Mouse (Mus musculus) hindbrain, embryonic 15.5 days (tissue): ENCODE data around the gene Krtap28-10. TPM values are rescaled to one million over a fixed set of nuclear protein-coding genes. Genes with fewer than 3 reads are reported as not detected.

Source experiments
- ATAC-seq: fragments of 200-750 bp; cut with Nextera tagmentation; 2 replicates; pipeline ENCODE4 v1.8.0; 2017; ENCODE audit warnings: low read depth, moderate number of reproducible peaks, moderate TSS enrichment; ENCODE audit not compliant: low FRiP score
- H3K27ac ChIP-seq: fragments of 300-500 bp; sonication (generic); replicated peaks from 2 replicates; pipeline ENCODE4 v1.5.1; 2015; ENCODE audit warnings: mild to moderate bottlenecking, inconsistent platforms
- H3K27me3 ChIP-seq: fragments of 300-500 bp; sonication (generic); 2 replicates; pipeline ENCODE4 v1.6.1; 2015; ENCODE audit warnings: control low read depth, inconsistent platforms
- H3K36me3 ChIP-seq: fragments of 300-500 bp; sonication (generic); 2 replicates; pipeline ENCODE4 v1.6.1; 2015; ENCODE audit warnings: control low read depth, inconsistent platforms
- H3K4me1 ChIP-seq: fragments of 300-500 bp; sonication (generic); replicated peaks from 2 replicates; pipeline ENCODE4 v1.6.1; 2015; ENCODE audit warnings: control low read depth, inconsistent platforms
- H3K4me2 ChIP-seq: fragments of 300-500 bp; sonication (generic); 2 replicates; pipeline ENCODE4 v1.6.1; 2015; ENCODE audit warnings: moderate library complexity, mild to moderate bottlenecking, inconsistent platforms
- H3K4me3 ChIP-seq: fragments of 300-500 bp; sonication (generic); 2 replicates; pipeline ENCODE4 v1.5.1; 2015; ENCODE audit warnings: mild to moderate bottlenecking, inconsistent platforms
- H3K9ac ChIP-seq: fragments of 300-500 bp; sonication (generic); 2 replicates; pipeline ENCODE4 v1.6.1; 2015; ENCODE audit warnings: inconsistent platforms
- H3K9me3 ChIP-seq: fragments of 300-500 bp; sonication (generic); 2 replicates; pipeline ENCODE4 v1.6.1; 2016; ENCODE audit warnings: control low read depth, inconsistent platforms
- WGBS: fragments of 180-500 bp; shearing (Covaris S2); methylation state at CpG from one replicate; pipeline ENCODE4 v1.1.7; 2015; 5-methylcytosine and 5-hydroxymethylcytosine counted together
- polyA plus RNA-seq: library from polyadenylated mRNA; unstranded; fragments of >200 nt; fragmentation: Nextera tagmentation; extraction: Ambion mirVana; gene quantifications from 2 replicates; pipeline ENCODE4 v1.2.1, GENCODE M21; 2015

The Krtap28-10 gene
- polyA plus RNA-seq, 1 experiment from 2014 or later = not detected

GRCm38 (mm10) chr1:83044882-83045427, 2.7 kb upstream of the Krtap28-10 start, which contains the start of gene Gm47969:
Gene Gm47969, plus strand, starts transcription at chr1:83044932.
- Histone ChIP-seq H3K27ac (no peak within 1 kb of the TSS), H3K4me2 (no peak within 1 kb of the TSS), H3K27me3 (no peaks in the 10 kb centered on the region), H3K9me3 (no peaks in the 10 kb centered on the region), H3K9ac (no peak within 1 kb of the TSS), H3K4me3 (no peak within 1 kb of the TSS), H3K4me1 (no peaks in the 10 kb centered on the region), H3K36me3 (no peaks in the 10 kb centered on the region)
- ATAC-seq = no peak
- 83% methylated on average over 5 of the region's 5 CpGs for WGBS

GRCm38 (mm10) chr1:83039080-83039479, 3.2 kb downstream of the Krtap28-10 start:
- ATAC-seq = no peak

GRCm38 (mm10) chr1:83038109-83038672, 4.1 kb downstream of the Krtap28-10 start, which contains the start of gene Slc19a3:
Gene Slc19a3, minus strand, starts transcription at chr1:83038448.
- H3K4me1 ChIP-seq = peaks cover 6% of the 10 kb centered on the region; the same call in 1 of the 2 replicates
- ATAC-seq = peak; percentile 96
- H3K9ac ChIP-seq = peak within 1 kb of the TSS; percentile 55
- peak within 1 kb of the TSS; percentile 86 for H3K4me2 ChIP-seq
- peak within 1 kb of the TSS; percentile 41 for H3K27ac ChIP-seq
- H3K9me3 ChIP-seq = no peaks in the 10 kb centered on the region
- no peaks in the 10 kb centered on the region for H3K36me3 ChIP-seq
- H3K4me3 ChIP-seq = peak within 1 kb of the TSS; percentile 53
- under 1% methylated on average over 25 of the region's 25 CpGs for WGBS
- H3K27me3 ChIP-seq = no peaks in the 10 kb centered on the region

More at GRCm38 (mm10) chr1:83039080-83039479, 3.2 kb downstream of the Krtap28-10 start:
- 84% methylated on average over 4 of the region's 4 CpGs for WGBS
- Histone ChIP-seq H3K27ac (no peak overlapping the region), H3K4me1 (peaks cover 6% of the 10 kb centered on the region; the same call in 1 of the 2 replicates), H3K9me3 (no peaks in the 10 kb centered on the region), H3K4me3 (no peak overlapping the region), H3K27me3 (no peaks in the 10 kb centered on the region), H3K4me2 (no peak overlapping the region), H3K36me3 (no peaks in the 10 kb centered on the region), H3K9ac (no peak overlapping the region)

GRCm38 (mm10) chr1:83036892-83037667, 5.2 kb downstream of the Krtap28-10 start:
- Histone ChIP-seq H3K9ac (peak overlapping the region; percentile 55; the same call in 1 of the 2 replicates), H3K4me3 (no peak overlapping the region), H3K9me3 (no peaks in the 10 kb centered on the region), H3K27me3 (no peaks in the 10 kb centered on the region), H3K27ac (no peak overlapping the region), H3K36me3 (no peaks in the 10 kb centered on the region), H3K4me2 (peak overlapping the region; percentile 86), H3K4me1 (peaks cover 6% of the 10 kb centered on the region; the same call in 1 of the 2 replicates)
- WGBS = 76% methylated on average over 11 of the region's 11 CpGs
- ATAC-seq = no peak

GRCm38 (mm10) chr1:83034509-83034908, 7.8 kb downstream of the Krtap28-10 start:
- Histone ChIP-seq H3K27ac (no peak overlapping the region), H3K9ac (no peak overlapping the region), H3K4me1 (peaks cover 6% of the 10 kb centered on the region; the same call in 1 of the 2 replicates), H3K36me3 (no peaks in the 10 kb centered on the region), H3K27me3 (no peaks in the 10 kb centered on the region), H3K4me3 (no peak overlapping the region), H3K4me2 (no peak overlapping the region), H3K9me3 (no peaks in the 10 kb centered on the region)
- ATAC-seq = no peak
- 63% methylated on average over 5 of the region's 5 CpGs for WGBS

- no peak overlapping the region for H3K9ac ChIP-seq
- WGBS = 92% methylated on average over 6 of the region's 6 CpGs
- H3K9me3 ChIP-seq = no peaks in the 10 kb centered on the region
- H3K4me2 ChIP-seq = no peak overlapping the region
- H3K4me3 ChIP-seq = no peak overlapping the region
- H3K36me3 ChIP-seq = no peaks in the 10 kb centered on the region
- no peak for ATAC-seq
- peaks cover 1% of the 10 kb centered on the region; the same call in 1 of the 2 replicates for H3K4me1 ChIP-seq
- H3K27me3 ChIP-seq = no peaks in the 10 kb centered on the region
- H3K27ac ChIP-seq = no peak overlapping the region
Measured at GRCm38 (mm10) chr1:83032508-83032907, 9.8 kb downstream of the Krtap28-10 start.

GRCm38 (mm10) chr1:83031950-83032349, 10.3 kb downstream of the Krtap28-10 start:
- WGBS = 62% methylated on average over 1 of the region's 1 CpGs
- no peaks in the 10 kb centered on the region for H3K27me3 ChIP-seq

GRCm38 (mm10) chr1:83016556-83016955, 25.7 kb downstream of the Krtap28-10 start:
- no peak for ATAC-seq
- no peaks in the 10 kb centered on the region for H3K36me3 ChIP-seq
- no peak overlapping the region for H3K4me3 ChIP-seq
- no peaks in the 10 kb centered on the region for H3K9me3 ChIP-seq
- WGBS = 71% methylated on average over 1 of the region's 1 CpGs
- no peak overlapping the region for H3K4me2 ChIP-seq
- H3K27ac ChIP-seq = no peak overlapping the region
- no peaks in the 10 kb centered on the region for H3K4me1 ChIP-seq
- H3K27me3 ChIP-seq = no peaks in the 10 kb centered on the region
- no peak overlapping the region for H3K9ac ChIP-seq

More at GRCm38 (mm10) chr1:83031950-83032349, 10.3 kb downstream of the Krtap28-10 start:
- Histone ChIP-seq H3K4me2 (no peak overlapping the region), H3K36me3 (no peaks in the 10 kb centered on the region), H3K9me3 (no peaks in the 10 kb centered on the region), H3K4me1 (no peaks in the 10 kb centered on the region), H3K4me3 (no peak overlapping the region), H3K9ac (no peak overlapping the region), H3K27ac (no peak overlapping the region)
- ATAC-seq = no peak

- Histone ChIP-seq H3K9ac (no peak overlapping the region), H3K4me2 (no peak overlapping the region), H3K4me1 (no peaks in the 10 kb centered on the region), H3K27me3 (no peaks in the 10 kb centered on the region), H3K27ac (no peak overlapping the region), H3K4me3 (no peak overlapping the region), H3K9me3 (no peaks in the 10 kb centered on the region), H3K36me3 (no peaks in the 10 kb centered on the region)
- 82% methylated on average over 10 of the region's 10 CpGs for WGBS
- no peak for ATAC-seq
Measured at GRCm38 (mm10) chr1:83015329-83015879, 26.9 kb downstream of the Krtap28-10 start.

GRCm38 (mm10) chr1:83014477-83014876, 27.8 kb downstream of the Krtap28-10 start:
- H3K9ac ChIP-seq = no peak overlapping the region
- H3K4me1 ChIP-seq = no peaks in the 10 kb centered on the region
- H3K9me3 ChIP-seq = no peaks in the 10 kb centered on the region
- H3K4me3 ChIP-seq = no peak overlapping the region
- no peak overlapping the region for H3K4me2 ChIP-seq
- 96% methylated on average over 3 of the region's 3 CpGs for WGBS
- H3K27ac ChIP-seq = no peak overlapping the region
- H3K27me3 ChIP-seq = no peaks in the 10 kb centered on the region
- no peaks in the 10 kb centered on the region for H3K36me3 ChIP-seq
- ATAC-seq = no peak

- no peak overlapping the region for H3K27ac ChIP-seq
- 68% methylated on average over 6 of the region's 6 CpGs for WGBS
- no peaks in the 10 kb centered on the region for H3K36me3 ChIP-seq
- no peak overlapping the region for H3K4me2 ChIP-seq
- H3K27me3 ChIP-seq = no peaks in the 10 kb centered on the region
- no peak for ATAC-seq
- no peak overlapping the region for H3K4me3 ChIP-seq
- H3K9ac ChIP-seq = no peak overlapping the region
- H3K4me1 ChIP-seq = no peaks in the 10 kb centered on the region
- H3K9me3 ChIP-seq = no peaks in the 10 kb centered on the region
Measured at GRCm38 (mm10) chr1:83007471-83007870, 34.8 kb downstream of the Krtap28-10 start.
